Mouse (Mus musculus) hindbrain, embryonic 10.5 days (tissue): ENCODE data around the gene Ripply2. TPM values are rescaled to one million over a fixed set of nuclear protein-coding genes. Genes with fewer than 3 reads are reported as not detected.

Source experiments
- DNase-seq: peaks from one replicate; pipeline ENCODE4 v3.0.0-alpha.2; 2017; ENCODE audit warnings: low spot score
- H3K27ac ChIP-seq: fragments of 300-500 bp; sonication (generic); 2 replicates; pipeline ENCODE4 v1.5.1; 2016; ENCODE audit warnings: mild to moderate bottlenecking, moderate library complexity
- H3K27me3 ChIP-seq: fragments of 300-500 bp; sonication (generic); 2 replicates; pipeline ENCODE4 v1.6.1; 2016; ENCODE audit warnings: mild to moderate bottlenecking; ENCODE audit not compliant: poor library complexity, insufficient read depth, severe bottlenecking
- H3K36me3 ChIP-seq: fragments of 300-500 bp; sonication (generic); 2 replicates; pipeline ENCODE4 v1.6.1; 2016; ENCODE audit warnings: mild to moderate bottlenecking, moderate library complexity
- H3K4me1 ChIP-seq: fragments of 300-500 bp; sonication (generic); replicated peaks from 2 replicates; pipeline ENCODE4 v1.6.1; 2016; ENCODE audit warnings: mild to moderate bottlenecking
- H3K4me3 ChIP-seq: fragments of 300-500 bp; sonication (generic); 2 replicates; pipeline ENCODE4 v1.5.1; 2016; ENCODE audit warnings: mild to moderate bottlenecking, moderate library complexity
- H3K9me3 ChIP-seq: fragments of 300-500 bp; sonication (generic); 2 replicates; pipeline ENCODE4 v1.6.1; 2016; ENCODE audit warnings: mild to moderate bottlenecking, moderate library complexity
- WGBS: fragments of 180-500 bp; shearing (Covaris S2); methylation state at CpG from one replicate; pipeline ENCODE4 v1.1.7; 2016; 5-methylcytosine and 5-hydroxymethylcytosine counted together
- polyA plus RNA-seq: library from polyadenylated mRNA; unstranded; fragments of >200 nt; fragmentation: Nextera tagmentation; extraction: Ambion mirVana; gene quantifications from 2 replicates; pipeline ENCODE4 v1.2.1, GENCODE M21; 2016

The Ripply2 gene
- polyA plus RNA-seq, 1 experiment from 2014 or later = 1.4 TPM

DNA sequence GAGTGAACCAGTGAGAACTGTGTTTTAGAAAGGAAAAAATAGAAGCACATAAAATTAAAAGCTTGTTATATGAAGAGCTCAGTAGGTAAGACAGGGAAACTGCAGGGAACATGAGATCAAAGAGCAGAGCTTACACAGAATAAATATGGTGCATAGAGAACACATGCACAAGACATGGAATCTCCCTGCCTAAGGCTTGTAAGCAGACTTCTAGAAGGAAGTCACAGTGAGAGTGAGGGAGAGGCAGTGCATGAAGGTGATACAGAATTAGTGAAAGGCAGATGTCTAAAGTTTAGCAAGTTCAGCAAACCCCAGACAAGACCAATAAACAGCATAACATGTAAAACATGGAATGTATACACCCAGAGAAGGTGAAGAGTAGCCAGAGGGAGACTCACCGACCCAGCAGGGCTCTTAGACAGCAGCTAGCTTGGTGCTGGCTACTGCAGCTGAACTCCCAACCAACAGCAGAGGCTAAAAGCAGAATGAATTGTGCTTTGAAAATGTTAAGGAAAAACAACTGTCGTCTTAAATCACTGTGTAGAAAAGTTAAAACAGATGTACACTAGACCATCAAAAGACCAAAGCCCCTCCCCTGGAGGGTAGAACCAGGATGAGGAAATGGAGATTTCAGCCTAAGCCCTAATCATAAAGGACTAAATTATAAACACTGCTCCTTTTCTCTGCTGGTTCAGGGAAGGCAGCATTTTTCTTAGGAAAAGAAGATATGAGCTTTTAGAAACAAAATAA lies 19.7 kb downstream of the Ripply2 start:
- H3K4me3 ChIP-seq = no peak overlapping the region
- H3K9me3 ChIP-seq = no peaks in the 10 kb centered on the region
- DNase-seq = no peak
- no peaks in the 10 kb centered on the region for H3K4me1 ChIP-seq
- H3K27ac ChIP-seq = no peak overlapping the region
- WGBS = 77% methylated on average over 2 of the region's 2 CpGs
- peaks cover 15% of the 10 kb centered on the region; the same call in 1 of the 2 replicates for H3K36me3 ChIP-seq
- no peaks in the 10 kb centered on the region for H3K27me3 ChIP-seq

DNA sequence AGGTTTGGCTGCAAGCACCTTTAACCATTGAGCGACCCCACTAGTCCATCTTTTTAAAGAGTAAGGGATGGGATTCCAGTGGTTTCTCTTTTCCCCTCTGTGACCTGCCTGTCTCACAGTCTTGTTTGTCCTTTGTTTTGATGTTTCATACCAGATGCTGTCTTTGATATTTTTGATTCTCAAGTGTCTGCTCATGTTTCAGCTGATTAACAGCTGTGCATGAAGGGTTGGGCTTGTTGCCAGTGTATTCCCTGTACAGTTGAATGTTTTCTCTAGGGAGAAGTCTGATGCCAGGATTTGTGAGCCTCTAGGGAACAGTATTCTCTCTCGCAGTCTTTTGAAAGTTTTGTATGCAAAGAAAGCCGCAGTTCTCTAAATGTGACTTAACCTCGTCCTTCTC lies 34.1 kb downstream of the Ripply2 start:
- H3K4me3 ChIP-seq = no peak overlapping the region
- H3K36me3 ChIP-seq = peaks cover 33% of the 10 kb centered on the region
- H3K27me3 ChIP-seq = no peaks in the 10 kb centered on the region
- WGBS = 86% methylated on average over 4 of the region's 4 CpGs
- no peaks in the 10 kb centered on the region for H3K9me3 ChIP-seq
- DNase-seq = no peak
- H3K4me1 ChIP-seq = no peaks in the 10 kb centered on the region
- no peak overlapping the region for H3K27ac ChIP-seq

DNA sequence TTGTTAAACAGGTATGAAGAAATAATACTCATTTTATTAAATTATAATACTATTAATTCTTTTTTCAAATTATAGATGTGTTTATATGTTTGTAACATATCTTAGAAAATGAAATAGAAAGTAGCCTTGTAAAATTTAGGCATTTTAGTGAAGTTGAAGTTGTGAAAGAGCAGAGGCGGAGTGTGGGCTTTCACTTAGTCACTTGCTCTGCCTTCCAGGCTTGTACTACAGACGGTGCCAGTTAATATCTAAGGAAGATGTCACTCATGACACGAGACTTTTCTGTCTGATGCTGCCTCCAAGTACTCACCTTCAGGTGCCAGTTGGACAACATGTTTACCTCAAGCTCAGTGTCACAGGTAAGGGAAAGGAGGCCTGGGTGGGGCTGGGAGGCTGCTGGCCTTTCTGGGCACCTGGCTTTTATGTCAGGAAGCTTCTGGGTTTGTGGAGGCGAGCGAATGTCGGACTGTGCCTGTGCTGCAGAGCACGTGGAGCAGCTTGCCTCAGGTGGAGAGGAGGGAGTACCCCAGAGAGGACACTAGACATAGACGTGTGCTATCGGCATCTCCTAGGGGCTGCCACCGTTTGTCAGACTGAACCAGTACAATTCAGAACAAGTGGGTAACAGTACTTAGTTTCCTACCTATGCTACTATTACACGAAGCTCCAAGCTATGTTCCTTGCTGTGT lies 40.4 kb downstream of the Ripply2 start:
- Histone ChIP-seq H3K9me3 (no peaks in the 10 kb centered on the region), H3K27me3 (no peaks in the 10 kb centered on the region), H3K27ac (no peak overlapping the region), H3K4me1 (no peaks in the 10 kb centered on the region), H3K4me3 (no peak overlapping the region), H3K36me3 (peaks cover 52% of the 10 kb centered on the region)
- no peak for DNase-seq
- WGBS = 93% methylated on average over 11 of the region's 11 CpGs

DNA sequence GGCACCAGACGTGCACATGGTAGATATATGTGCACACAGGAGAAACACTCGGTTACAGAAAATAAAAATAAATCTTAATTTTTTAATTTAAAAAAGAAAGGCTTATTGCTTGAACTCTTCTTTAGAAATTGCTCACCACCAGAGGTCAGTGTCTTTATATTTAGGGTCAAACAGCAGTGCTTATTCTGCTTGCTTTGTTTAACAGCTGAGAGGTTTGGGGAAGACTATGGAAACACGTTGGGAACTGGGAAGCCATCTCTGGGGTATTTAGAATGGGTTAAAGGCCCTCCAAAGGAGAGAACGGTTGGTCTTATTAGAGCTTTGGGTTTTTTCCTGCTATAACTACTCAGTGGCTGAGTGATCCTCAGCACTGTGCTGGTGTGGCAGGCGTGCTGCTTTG lies 47.0 kb downstream of the Ripply2 start:
- no peaks in the 10 kb centered on the region for H3K9me3 ChIP-seq
- H3K4me1 ChIP-seq = no peaks in the 10 kb centered on the region
- WGBS = 80% methylated on average over 5 of the region's 5 CpGs
- no peak overlapping the region for H3K27ac ChIP-seq
- no peak overlapping the region for H3K4me3 ChIP-seq
- DNase-seq = no peak
- no peaks in the 10 kb centered on the region for H3K27me3 ChIP-seq
- H3K36me3 ChIP-seq = peaks cover 69% of the 10 kb centered on the region

DNA sequence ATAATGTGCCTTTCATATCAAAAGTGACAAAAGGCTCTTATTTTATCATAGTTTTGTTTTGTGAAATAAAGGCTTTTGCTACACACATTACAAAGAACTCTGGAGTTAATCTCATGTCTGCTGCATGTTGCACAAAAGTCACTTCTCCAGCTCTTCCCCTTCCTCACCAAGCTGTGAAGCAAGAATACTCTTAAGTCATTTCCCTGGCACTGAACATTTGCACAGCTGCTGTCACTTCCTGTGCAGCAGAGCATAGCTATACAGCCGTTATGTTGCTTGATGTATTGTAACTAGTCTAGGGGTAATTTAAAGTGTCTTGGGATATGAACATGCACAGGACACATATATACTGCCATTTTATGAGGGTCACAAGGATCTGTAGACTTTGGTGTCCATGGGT lies 52.8 kb downstream of the Ripply2 start:
- H3K27ac ChIP-seq = no peak overlapping the region
- peaks cover 8% of the 10 kb centered on the region for H3K9me3 ChIP-seq
- no peak for DNase-seq
- no peaks in the 10 kb centered on the region for H3K27me3 ChIP-seq
- no peaks in the 10 kb centered on the region for H3K4me1 ChIP-seq
- WGBS = 90% methylated on average over 1 of the region's 1 CpGs
- no peak overlapping the region for H3K4me3 ChIP-seq
- peaks cover 60% of the 10 kb centered on the region for H3K36me3 ChIP-seq

Other genes starting within 250 kb of the Ripply2 start
- gene Snap91, start 134.9 kb upstream of the Ripply2 start, polyA plus RNA-seq = 8.2 and 17.5 TPM in 2 replicates
- gene Cyb5r4, start 6.5 kb downstream of the Ripply2 start, polyA plus RNA-seq = 92.5 and 94.1 TPM in 2 replicates
- gene Mrap2, start 128.8 kb downstream of the Ripply2 start, polyA plus RNA-seq = not detected in 2 replicates
- gene Cep162, start 240.0 kb downstream of the Ripply2 start, polyA plus RNA-seq = 9.3 and 11.7 TPM in 2 replicates